Mouse (Mus musculus): ENCODE data around the gene Dpp8.
"Not testable (repeated sequence)": the region's sequence is repeated elsewhere in the genome, so short reads cannot be mapped to it uniquely, and the experiment has no call there.

Dpp8 gene

DNA sequence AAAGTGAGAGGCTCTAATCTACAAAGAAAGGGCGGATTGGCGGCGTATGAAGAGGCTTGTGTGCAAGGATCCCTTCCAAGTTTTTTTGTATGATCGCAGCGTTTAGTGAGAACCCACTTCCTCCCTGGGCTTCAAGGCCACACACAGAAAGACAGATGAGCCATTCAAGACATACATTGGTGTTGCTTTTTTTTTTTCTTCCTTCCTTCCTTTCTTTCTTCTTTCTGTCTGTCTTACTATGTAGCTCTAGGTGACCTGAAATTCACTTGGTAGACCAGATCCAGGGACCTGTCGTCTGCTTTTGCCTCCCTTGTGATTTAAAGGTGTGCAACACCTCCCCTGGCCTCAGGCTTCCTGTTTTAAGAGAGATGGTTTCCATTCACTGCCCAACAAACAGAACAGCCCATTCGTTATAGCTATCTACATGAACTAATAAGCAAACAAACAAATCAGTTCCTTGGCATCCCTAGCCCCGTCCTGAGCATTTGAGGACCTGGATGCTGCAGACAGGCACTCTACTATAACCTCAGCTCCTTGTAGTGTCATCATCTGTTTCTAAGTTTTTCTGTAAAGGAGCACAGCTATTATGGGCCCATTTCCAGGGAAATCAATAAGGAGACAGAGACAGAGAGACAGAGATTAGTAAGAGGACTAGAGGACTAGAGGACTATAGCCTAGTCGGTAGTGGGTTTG, 10.2 kb upstream of the Dpp8 start:
- in situ Hi-C loops (cut with MboI, MseI): no loop called here

DNA sequence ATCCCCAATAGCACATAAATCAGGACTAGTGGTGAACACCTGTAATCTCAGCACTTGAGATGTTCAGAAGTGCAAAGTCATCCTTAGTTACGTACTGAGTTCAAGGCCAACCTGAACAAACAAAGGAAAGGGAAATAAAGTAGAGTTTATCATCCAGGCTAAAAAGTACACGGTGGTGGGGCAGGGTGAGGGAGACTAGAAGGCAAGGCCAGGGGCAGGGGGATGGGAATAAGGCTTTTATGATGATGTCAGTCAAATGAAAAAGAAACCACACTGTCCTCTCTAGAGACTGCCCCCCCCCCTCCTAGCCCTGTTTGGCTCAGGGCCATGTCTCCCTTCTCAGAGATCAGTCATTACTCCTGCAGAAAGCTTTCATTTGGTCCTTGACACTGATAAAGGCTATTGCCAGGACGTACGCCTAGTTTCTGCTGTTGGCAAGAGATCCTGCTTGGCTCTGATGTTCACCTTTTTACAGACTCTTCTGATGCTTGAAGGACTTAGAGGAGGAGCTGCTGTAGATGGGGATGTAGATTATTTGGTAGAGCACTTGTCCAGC, 9.6 kb upstream of the Dpp8 start:
- in situ Hi-C loops (cut with MboI, MseI): no loop called here

DNA sequence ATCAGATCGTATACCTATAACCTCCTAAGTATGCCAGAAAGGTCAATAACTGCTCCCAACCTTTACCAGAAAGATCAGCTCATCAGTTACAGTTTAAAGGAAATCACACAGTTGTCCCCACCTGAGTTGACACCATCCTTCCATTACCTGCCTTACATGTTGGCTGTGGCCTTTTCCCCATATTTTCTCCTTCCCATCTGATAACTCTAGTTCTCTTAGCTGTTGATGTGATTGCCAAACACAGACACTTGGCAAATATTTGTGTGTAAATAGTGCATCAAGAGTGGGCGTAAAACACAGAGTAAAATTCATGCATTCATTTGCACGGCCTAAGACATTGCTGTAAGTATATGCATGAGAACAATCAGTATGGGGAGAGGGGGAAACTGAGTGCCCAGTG, 8.8 kb upstream of the Dpp8 start:
- in situ Hi-C loops (cut with MboI, MseI): no loop called here

DNA sequence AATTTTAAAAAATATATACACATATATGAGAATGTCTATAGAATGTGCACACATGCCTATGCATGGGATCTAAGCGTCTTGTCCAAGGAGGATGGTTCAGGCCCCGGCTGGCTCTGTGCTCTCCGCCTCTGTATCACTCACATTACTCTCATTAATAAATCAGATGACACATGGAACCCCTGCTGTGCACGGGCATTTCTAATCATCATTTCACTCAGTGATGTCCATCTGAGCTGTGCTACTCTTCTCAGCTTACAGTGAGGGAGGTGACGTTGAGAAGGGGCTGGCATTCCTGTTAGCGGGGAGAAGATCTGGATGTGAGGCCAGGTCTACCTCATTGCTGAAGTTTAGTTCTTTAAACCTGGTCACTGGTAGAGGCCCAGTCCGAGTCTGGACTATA, 5.0 kb upstream of the Dpp8 start:
- in situ Hi-C loops (cut with MboI, MseI): no loop called here

DNA sequence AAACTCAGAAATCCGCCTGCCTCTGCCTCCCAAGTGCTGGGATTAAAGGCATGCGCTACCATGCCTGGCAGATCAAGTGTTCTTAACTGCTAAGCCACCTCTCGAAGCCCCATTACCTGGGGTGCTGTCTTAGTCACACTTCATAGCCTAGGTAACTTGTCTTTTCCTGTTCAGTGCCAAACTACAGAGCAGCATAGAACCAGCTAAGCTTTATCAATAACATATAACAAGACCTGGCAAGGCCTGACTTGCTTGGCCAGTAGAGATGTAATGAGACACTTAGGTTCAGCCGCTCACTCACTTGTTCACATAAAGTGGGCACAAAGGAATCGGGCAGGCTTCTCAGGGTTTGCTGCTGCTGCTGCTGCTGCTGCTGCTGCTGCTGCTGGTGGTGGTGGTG, 3.9 kb upstream of the Dpp8 start:
- in situ Hi-C loops (cut with MboI, MseI): no loop called here

DNA sequence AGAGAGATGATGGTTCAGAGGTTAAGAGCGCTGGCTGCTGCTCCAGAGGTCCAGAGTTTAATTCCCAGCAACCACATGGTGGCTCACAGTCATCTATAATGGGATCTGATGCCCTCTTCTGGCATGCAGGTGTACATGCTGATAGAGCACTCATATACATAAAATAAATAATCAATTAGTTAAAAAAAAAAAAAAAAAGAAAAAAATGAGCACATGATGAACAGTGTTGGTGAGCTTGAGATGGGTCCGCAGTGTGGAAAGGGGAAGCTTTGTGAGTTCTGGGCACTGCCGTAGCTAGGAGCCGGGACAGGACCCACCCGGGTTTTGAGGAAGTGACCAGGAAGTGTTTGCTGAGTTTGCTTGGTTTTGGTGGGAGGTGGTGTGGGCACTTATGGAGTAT, 859 bp upstream of the Dpp8 start:
- in situ Hi-C loops (cut with MboI, MseI): not testable (repeated sequence)

DNA sequence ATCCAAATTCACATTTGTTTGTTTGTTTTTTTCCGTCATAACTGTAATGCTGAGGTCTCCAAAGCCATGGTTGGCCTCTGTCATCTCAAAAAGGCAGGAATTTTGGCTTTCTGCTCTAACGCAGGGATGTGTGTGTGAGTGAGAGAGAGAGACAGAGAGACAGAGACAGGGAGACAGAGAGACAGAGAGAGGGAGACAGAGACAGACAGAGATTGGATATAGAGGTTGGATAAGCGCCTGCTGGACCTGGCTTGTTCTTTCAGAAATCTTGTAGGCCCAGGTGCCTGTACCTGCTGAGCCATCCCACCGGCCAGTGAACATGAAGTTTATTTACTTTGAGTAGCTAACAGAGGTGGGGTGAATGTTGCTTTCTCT, 333 bp upstream of the Dpp8 start:
- in situ Hi-C loops (cut with MboI, MseI): no loop called here

DNA sequence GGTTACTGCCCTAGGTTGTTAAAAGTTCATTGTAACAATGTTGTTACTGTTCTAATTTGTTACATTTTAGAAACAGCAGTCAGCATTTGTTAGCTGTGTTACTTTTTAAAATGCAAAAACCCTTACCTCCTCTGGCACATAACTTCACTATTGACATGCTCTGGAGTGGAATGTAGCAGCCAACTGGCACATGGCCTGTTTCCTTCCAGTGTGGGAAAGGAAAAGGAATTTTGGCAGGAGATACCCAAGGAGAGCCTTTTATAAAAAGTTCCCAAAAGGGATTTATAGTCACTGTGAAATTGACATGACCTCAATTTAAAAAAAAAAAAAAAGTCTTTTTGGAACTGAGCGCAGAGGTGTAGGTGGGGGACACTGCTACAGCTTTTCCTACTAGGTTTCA, 4.2 kb downstream of the Dpp8 start:
- in situ Hi-C loops (cut with MboI, MseI): no loop called here

DNA sequence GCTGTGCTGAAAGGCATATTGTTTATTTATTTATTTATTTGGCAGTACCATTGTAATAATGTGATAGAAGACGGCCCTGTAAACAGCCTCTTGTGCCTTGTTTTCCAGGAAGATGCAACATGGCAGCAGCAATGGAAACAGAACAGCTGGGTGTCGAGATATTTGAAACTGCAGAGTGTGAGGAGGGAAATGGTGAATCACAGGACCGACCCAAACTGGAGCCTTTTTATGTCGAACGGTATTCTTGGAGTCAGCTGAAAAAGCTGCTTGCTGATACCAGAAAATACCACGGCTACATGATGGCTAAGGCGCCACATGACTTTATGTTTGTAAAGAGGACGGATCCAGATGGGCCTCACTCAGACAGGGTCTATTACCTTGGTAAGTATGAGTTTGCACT, 4.6 kb downstream of the Dpp8 start:
- in situ Hi-C loops (cut with MboI, MseI): no loop called here

DNA sequence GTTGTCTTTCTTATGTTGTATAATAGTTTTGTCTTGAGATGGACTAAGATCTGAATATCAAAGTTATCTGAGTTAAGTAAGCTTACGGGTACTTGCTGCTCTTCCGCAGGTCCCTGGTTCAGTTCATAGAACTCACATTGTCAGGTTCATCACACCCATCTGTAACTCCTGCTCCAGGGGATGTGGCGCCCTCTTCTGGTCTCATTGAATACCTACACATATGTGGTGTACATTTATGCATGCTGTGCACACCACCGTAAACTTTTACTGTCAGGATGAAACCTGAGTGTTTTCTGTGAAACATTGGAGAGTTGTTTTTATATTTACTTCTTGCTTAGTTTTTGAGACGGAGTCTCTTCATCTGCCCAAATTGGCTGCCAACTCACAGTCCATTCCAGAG, 9.2 kb downstream of the Dpp8 start:
- in situ Hi-C loops (cut with MboI, MseI): loop anchor here (10.0 kb wide), 1 partner anchor 747 kb away; no protein-coding TSS in a partner anchor

DNA sequence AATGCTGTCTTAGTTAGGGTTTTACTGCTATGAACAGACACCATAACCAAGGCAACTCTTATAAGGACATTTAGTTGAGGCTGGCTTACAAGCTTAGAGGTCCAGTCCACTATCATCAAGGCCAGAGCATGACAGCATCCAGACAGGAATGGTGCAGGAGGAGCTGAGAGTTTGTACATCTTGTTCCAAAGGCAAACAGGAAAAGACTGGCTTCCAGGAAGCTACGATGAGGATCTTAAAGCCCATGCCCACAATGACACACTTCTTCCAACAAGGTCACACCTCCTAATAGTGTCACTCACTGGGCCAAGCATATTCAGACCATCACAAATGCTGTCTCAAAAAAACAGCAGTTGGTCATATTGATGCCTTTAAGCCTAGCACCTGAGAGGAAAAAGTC, 14.8 kb downstream of the Dpp8 start:
- in situ Hi-C loops (cut with MboI, MseI): loop anchor here (10.0 kb wide), 1 partner anchor 752 kb away; no protein-coding TSS in a partner anchor

DNA sequence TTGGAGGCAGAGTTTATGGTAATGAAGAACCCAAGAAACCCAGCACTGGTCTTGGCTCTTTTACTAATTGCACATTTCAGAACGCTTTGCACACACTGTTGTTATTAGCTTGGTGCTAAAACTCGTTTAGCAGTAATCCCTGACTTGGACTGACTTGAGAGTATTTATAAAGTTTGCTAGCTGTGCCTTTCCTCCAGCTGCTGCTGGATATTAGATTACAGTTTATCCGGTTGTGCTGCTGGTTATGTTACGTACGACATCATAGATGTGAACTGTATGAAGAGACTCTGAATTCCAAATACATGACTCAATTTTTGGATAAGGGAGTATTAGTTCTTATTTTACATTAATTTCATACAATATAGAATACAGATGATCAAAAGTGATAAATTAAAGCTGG, 17.2 kb downstream of the Dpp8 start:
- in situ Hi-C loops (cut with MboI, MseI): loop anchor here (10.0 kb wide), 1 partner anchor 755 kb away; no protein-coding TSS in a partner anchor

DNA sequence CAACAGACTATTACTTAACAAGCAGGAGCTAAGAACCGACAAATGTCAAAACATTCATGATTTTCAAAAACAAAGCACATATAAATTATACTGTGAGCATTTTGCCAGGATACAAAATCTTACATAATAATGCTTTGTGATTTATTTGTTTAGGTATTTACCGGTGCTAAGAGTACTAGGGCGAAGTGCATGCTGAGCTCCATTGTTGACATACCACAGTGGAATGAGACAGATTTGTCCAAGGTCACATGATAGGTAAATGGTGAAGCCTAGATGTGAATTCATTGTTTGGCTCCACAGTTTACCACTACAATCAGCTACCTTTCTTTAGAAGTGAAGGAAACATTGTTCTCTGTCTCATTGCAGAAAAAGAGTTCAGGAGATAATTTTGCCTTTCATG, 18.8 kb downstream of the Dpp8 start:
- in situ Hi-C loops (cut with MboI, MseI): no loop called here

DNA sequence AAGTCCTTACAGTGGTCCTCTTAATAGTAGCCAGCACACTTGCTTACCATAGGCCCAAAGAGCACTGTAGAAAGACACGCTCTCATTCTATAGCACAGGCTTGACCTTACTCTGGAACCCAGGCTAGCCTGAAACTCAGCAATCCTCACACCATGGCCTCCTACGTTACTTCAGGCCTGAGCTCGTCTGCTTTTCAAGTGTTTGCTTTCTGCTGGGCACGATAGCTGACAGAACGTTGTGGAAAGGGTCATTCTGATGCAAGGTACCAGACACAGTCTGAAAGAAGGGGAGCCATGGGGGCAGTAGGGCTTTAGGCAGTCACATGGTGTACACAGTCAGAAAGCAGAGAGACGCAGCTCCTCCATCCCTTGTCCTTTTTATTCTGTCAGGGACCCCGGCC, 32.0 kb downstream of the Dpp8 start:
- in situ Hi-C loops (cut with MboI, MseI): no loop called here

DNA sequence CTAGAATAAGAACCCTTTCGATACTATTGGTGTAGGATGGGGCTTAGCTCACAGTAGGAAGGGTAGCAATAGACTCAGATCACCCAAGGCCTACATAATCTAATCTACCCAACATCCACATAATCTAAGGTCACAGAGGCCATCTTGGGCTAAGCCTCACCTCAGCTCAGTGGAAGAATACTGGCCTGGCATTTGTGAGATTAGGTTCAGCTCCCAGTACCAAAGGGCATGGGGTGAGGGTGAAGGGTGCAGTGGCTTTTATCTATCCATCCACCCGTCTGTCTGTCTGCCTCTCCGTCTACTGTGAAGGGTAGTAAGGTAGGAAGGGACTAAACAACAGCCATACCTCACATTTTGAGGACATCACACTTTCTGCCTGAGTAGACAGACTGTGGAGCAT, 38.4 kb downstream of the Dpp8 start:
- in situ Hi-C loops (cut with MboI, MseI): loop anchor here (10.0 kb wide), 1 partner anchor 944 kb away; no protein-coding TSS in a partner anchor

DNA sequence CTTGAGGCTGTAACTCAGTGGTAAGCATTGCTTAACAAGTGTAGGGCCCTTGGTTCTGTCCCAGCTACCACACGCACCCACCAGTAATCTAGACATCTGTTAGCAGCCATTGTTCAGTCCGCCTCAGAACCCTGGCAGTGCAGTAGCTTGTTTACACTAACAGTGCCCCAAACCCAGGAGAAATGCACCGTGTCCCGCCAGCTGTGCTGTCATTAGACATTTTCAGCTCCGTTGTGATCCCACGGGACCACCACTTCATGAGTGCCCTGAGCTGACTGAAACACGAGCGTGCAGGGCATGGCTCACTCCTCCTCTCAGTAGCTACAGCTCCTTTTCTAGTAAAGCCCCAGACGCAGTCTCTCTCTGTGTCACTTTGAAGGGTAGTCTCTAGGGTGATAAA, 41.3 kb downstream of the Dpp8 start:
- in situ Hi-C loops (cut with MboI, MseI): loop anchor here (10.0 kb wide), 1 partner anchor 941 kb away; no protein-coding TSS in a partner anchor

DNA sequence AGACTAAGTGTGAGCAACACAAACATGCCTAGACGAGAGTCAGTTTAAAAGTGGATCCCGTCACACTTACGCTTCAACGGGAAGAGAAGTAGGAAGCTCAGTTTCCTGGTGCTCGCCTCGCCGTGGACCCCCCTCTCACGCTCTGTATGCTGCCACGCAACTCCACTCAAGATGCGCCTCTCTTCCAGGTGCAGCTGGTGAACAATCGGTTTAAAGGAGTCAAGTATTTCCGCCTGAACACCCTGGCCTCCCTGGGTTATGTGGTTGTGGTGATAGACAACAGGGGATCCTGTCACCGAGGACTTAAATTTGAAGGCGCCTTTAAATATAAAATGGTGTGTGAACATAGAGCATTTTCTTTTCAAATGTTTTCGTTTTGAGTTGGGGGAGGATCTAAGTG, 42.0 kb downstream of the Dpp8 start:
- in situ Hi-C loops (cut with MboI, MseI): loop anchor here (10.0 kb wide), 1 partner anchor 941 kb away; no protein-coding TSS in a partner anchor

DNA sequence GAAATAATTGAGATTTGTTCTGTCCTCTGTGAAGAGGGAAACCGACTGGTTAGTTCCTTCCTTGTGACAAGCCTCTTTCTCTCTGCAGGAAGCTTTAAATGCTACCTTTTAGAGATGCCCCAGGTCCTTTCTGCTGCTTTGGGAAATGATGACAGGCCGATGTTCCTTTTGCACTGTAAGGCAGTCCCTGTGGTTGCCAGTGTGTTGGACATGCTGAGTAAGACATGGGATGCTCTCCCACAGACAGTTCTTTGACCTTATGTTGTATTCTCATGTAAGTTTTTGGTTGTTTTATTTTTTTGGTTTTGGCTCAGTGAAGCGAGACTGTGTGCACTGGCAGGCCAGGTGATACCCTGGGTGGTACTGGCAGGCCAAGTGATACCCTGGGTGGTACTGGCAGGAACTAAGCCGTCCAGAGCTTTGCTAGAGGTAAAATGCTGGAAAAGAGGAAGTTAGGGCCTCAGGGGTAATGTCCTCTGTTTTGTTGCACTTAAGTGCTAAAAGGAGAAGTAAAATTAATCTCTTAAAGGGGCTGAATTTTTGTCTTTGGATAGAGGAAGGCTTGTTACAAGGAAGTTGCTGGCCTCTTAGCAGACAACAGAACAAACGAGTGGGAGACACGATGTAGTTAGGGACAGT, 42.8 kb downstream of the Dpp8 start:
- in situ Hi-C loops (cut with MboI, MseI): loop anchor here (10.0 kb wide), 1 partner anchor 940 kb away; no protein-coding TSS in a partner anchor

DNA sequence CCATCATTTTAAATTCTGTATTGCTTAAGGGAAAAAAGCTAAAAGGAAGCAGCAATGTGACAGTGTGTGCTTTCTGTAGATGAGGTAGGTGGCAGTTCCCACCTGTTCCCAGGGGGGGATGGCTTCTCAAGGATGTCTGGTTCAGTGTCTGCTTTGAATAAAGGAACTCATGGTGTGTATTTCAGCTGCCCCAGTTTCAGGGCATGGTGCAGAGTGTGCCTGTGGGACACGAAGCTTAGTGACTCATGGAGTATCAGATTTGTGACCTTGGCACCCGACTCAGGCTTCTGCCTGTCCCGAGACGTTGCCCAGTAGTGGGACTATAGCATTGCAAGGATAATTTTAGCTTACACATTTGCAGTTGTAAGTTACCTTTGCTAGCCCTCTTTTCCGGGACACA, 45.3 kb downstream of the Dpp8 start:
- in situ Hi-C loops (cut with MboI, MseI): loop anchor here (10.0 kb wide), 1 partner anchor 937 kb away; no protein-coding TSS in a partner anchor

DNA sequence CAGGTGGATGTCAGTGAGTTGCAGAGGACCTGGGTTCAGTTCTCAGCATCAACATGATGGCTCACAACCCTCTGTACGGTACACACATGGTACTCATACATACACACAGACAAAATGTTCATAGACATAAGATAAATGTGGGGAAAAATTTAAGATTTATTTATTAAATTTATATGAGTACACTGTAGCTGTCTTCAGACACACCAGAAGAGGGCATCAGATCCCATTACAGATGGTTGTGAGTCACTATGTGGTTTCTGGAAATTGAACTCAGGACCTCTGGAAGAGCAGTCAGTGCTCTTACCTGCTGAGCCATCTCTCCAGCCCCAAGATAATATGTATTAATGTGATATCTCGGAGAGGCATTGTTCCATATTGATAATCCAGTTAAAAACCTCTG, 47.9 kb downstream of the Dpp8 start:
- in situ Hi-C loops (cut with MboI, MseI): not testable (repeated sequence)

DNA sequence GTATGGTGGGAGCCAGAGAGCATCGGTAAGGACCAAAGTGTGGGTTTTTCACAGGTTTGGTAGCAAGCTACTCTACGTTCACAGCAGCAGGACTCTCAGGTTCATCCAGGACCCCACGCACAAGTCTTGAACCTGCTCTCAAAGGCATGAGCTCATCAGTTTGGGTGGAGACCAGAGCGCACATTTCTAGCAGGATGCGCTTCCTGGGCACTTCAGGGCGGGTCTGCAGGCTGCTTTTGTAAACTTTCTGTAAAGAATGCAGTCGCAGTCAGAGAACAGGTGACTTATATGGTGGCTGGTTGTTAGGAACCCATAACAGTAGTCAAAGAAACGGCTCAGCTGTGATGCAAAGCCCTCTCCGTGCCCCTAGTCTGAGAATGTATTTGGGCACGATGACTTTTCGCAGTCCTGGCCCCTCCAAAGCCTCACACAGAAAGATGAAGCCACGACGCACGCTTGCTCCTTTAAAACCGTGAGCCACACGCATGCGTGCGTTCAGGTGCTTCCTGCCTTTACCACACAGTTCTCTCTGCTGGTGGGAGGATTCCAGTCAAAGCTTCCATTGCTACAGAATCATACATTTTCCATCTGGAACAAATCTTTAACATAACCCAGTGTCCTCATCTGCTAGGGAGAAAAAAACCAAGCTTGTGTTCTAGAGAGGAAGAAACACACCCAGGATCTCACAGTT, 51.0 kb downstream of the Dpp8 start:
- in situ Hi-C loops (cut with MboI, MseI): no loop called here

DNA sequence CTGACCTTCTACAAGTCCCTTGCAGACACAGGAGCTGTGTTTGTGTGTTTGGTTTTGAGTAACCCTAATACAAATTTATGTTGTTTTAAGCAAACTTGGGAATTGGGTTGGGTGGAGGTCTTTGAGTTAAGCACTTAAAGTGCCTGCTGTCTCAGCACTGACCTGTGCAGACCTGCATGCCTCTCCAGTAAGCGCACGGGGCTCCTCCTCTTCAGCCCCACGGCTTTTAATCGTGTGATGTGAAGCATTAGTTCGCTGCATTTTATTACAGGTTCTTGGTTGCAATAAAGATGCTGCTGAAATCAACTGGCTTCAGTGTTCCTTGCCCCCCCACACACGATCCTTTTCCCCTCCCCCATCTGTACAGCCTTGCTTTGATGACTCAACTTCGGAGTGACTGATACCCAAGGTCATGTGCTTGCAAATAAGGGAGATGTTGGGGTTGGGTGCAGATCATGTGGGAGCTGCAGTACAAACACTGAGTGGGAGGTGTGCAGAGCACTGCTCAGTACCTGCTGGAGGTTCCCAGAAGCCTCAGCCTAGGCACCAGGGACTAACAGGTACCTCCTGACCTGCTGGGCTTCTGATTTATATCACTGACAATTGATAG, 52.1 kb downstream of the Dpp8 start:
- in situ Hi-C loops (cut with MboI, MseI): no loop called here
